ENCODE assay signal across 27 mouse cellular contexts in the genomic region with DNA sequence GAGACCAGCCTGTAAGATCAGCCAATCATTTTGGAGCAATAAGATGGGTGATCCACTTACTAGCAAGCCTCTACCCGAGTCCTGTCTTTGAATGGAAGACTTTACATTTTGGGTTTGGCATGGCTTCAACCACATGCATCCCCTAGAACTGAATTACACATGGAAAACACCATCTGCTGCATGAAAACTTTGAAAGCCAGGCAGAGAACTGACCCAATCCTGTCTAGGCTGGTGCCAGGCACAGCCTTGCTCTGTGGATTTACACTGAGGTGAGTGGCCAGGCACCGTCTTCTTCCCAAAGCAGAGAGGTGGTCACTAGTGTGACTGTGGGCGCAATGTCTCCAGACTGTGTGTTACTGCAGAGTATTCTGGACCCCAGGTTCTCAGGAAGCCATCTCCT.
DNase-seq lines count a peak whose midpoint lies in the region; ATAC-seq lines count a peak whose summit lies in the region.
"Had no signal": no experiment of that assay in that cellular context is flagged by ENCODE, and none has a peak within 500 bp of the region (broad histone marks: within the 10 kb centered on the region; RNA-seq: fewer than 3 reads in every experiment).

No protein-coding gene starts in this region.

- H3K9ac ChIP-seq in forebrain, embryonic 14.5 days (ENCODE audit: low read length), result no peak overlapping the region
- no peak overlapping the region for H3K9ac ChIP-seq in forebrain, embryonic 12.5 days
- H3K9ac ChIP-seq: embryonic facial prominence, embryonic 13.5 days; hindbrain, embryonic 12.5 days; hindbrain, embryonic 15.5 days; intestine, embryonic 15.5 days had no signal

- no peaks in the 10 kb centered on the region for H3K36me3 ChIP-seq in forebrain, embryonic 14.5 days (ENCODE audit: control insufficient read depth, insufficient read depth, low read length)
- H3K36me3 ChIP-seq in forebrain, embryonic 12.5 days (replicated peaks), result peaks cover 3% of the 10 kb centered on the region; the same call in 1 of the 2 replicates
- H3K36me3 ChIP-seq in limb, embryonic 10.5 days, result no peaks in the 10 kb centered on the region
- H3K36me3 ChIP-seq: embryonic facial prominence, embryonic 10.5 days; embryonic facial prominence, embryonic 13.5 days; hindbrain, embryonic 12.5 days; hindbrain, embryonic 15.5 days; intestine, embryonic 15.5 days had no signal

- peaks cover 20% of the 10 kb centered on the region for H3K4me1 ChIP-seq in forebrain, embryonic 14.5 days (ENCODE audit: control insufficient read depth, insufficient read depth, low read length)
- peaks cover 21% of the 10 kb centered on the region for H3K4me1 ChIP-seq in forebrain, embryonic 12.5 days
- H3K4me1 ChIP-seq in limb, embryonic 10.5 days, result peaks cover 73% of the 10 kb centered on the region

- DNase-seq in forebrain, embryonic 14.5 days (ENCODE audit: low spot score), result peak; percentile 44
- no peak for DNase-seq in frontal cortex, postnatal 25 days (ENCODE audit: low spot score in 2 of 2)
- peak; percentile 13 for DNase-seq in right cerebral cortex, adult 18-20 months
- no peak for DNase-seq in right cerebral cortex, postnatal 14 days
- no peak for DNase-seq in limb, embryonic 10.5 days (ENCODE audit: low spot score)
- DNase-seq in adipocyte (ENCODE audit: low spot score), result no peak
- DNase-seq: adrenal gland, postnatal 10 days; adrenal gland, postnatal 36 days; cerebellum, adult 11-12 months; cerebellum, adult 8-10 months; cerebellum, postnatal 10 days; cerebellum, postnatal 36 days; embryo, embryonic 11 days; gastrocnemius, postnatal 25 days; heart, adult 2 months; kidney, adult 11 months had no signal

- H3K27ac ChIP-seq in forebrain, embryonic 14.5 days (ENCODE audit: low read depth, low read length), result no peak overlapping the region
- no peak overlapping the region for H3K27ac ChIP-seq in forebrain, embryonic 12.5 days
- peak overlapping the region; percentile 57; the same call in 1 of the 2 replicates for H3K27ac ChIP-seq in limb, embryonic 10.5 days
- H3K27ac ChIP-seq: embryonic facial prominence, embryonic 13.5 days; forebrain, embryonic 10.5 days; heart, adult 2 months; hindbrain, embryonic 12.5 days; hindbrain, embryonic 15.5 days; intestine, embryonic 15.5 days had no signal

- H3K4me2 ChIP-seq in forebrain, embryonic 14.5 days (ENCODE audit: low read length), result no peak overlapping the region
- H3K4me2 ChIP-seq in forebrain, embryonic 12.5 days, result no peak overlapping the region
- H3K4me2 ChIP-seq: embryonic facial prominence, embryonic 13.5 days; heart, embryonic 11.5 days; hindbrain, embryonic 12.5 days; hindbrain, embryonic 15.5 days; intestine, embryonic 15.5 days had no signal

- H3K9me3 ChIP-seq in forebrain, embryonic 14.5 days (replicated peaks; ENCODE audit: control insufficient read depth, low read length), result no peaks in the 10 kb centered on the region
- H3K9me3 ChIP-seq in forebrain, embryonic 12.5 days, result no peaks in the 10 kb centered on the region
- H3K9me3 ChIP-seq in limb, embryonic 10.5 days (replicated peaks), result no peaks in the 10 kb centered on the region
- H3K9me3 ChIP-seq: embryonic facial prominence, embryonic 10.5 days; embryonic facial prominence, embryonic 13.5 days; forebrain, embryonic 10.5 days; hindbrain, embryonic 12.5 days; hindbrain, embryonic 15.5 days; intestine, embryonic 15.5 days had no signal

- no peak for ATAC-seq in forebrain, embryonic 14.5 days
- no peak for ATAC-seq in forebrain, embryonic 12.5 days (ENCODE audit: low FRiP score)
- peak; percentile 75 for ATAC-seq in frontal cortex, adult (ENCODE audit: low TSS enrichment)
- ATAC-seq: activated CD4-positive, CD25-positive, alpha-beta regulatory T cell, adult 4 months; intestine, embryonic 15.5 days had no signal

- no peaks in the 10 kb centered on the region for H3K27me3 ChIP-seq in forebrain, embryonic 14.5 days (replicated peaks; ENCODE audit: control insufficient read depth, insufficient read depth, low read length)
- no peaks in the 10 kb centered on the region for H3K27me3 ChIP-seq in forebrain, embryonic 12.5 days
- H3K27me3 ChIP-seq in limb, embryonic 10.5 days (ENCODE audit: low read depth, poor library complexity, severe bottlenecking), result no peaks in the 10 kb centered on the region
- H3K27me3 ChIP-seq: embryonic facial prominence, embryonic 13.5 days; hindbrain, embryonic 12.5 days; intestine, embryonic 15.5 days had no signal

- H3K4me3 ChIP-seq in forebrain, embryonic 14.5 days (ENCODE audit: low read depth, low read length), result no peak overlapping the region
- H3K4me3 ChIP-seq in forebrain, embryonic 12.5 days (replicated peaks), result no peak overlapping the region
- no peak overlapping the region for H3K4me3 ChIP-seq in limb, embryonic 10.5 days
- H3K4me3 ChIP-seq: embryonic facial prominence, embryonic 10.5 days; embryonic facial prominence, embryonic 13.5 days; erythroblast, embryonic 14.5 days; forebrain, embryonic 10.5 days; heart, adult 2 months; hindbrain, embryonic 12.5 days; hindbrain, embryonic 15.5 days; intestine, embryonic 15.5 days had no signal

- WGBS in forebrain, embryonic 14.5 days, result 87% methylated on average over 3 of the region's 3 CpGs
- 90% methylated on average over 3 of the region's 3 CpGs for WGBS in forebrain, embryonic 12.5 days
- WGBS in limb, embryonic 10.5 days, result 95% methylated on average over 3 of the region's 3 CpGs

Comparison
In these comparisons a context has a peak if more than half of its experiments do, and no peak if none do; other contexts are left out.
1. DNase-seq: peak in forebrain, embryonic 14.5 days (single experiment) and right cerebral cortex, adult 18-20 months (single experiment); none in frontal cortex, postnatal 25 days (0 of 2), right cerebral cortex, postnatal 14 days (single experiment), limb, embryonic 10.5 days (single experiment) and adipocyte (single experiment).